Mouse (Mus musculus) thymus, adult 18-20 months (tissue): ENCODE data around the gene Acot4.
"Not testable (repeated sequence)": the region's sequence is repeated elsewhere in the genome, so short reads cannot be mapped to it uniquely, and the experiment has no call there.

Experiments used
- DNase-seq, 2 experiments: peaks; one replicate each; pipeline ENCODE4 v3.0.0; 2022; ENCODE audit warnings: mixed read lengths in 2 of 2

The Acot4 gene

DNA sequence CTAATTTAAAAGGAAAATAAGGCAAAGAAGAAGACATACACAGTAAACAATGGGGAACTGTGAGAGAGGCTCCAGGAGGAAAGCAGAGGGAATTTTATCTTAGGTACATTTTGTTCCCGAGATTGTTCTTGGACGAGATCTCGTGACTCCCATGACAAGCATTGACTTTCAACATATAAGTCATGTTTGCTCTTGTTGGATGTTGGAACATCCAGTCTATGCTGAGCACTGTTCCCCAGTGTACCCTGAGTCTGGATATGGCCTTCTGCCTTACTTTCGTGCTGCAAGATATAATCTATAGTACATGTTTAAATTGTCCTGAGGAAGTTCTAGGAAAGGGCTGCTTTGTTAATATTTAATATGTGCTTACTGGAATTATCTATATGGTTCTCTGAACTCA is 46.4 kb downstream of the Acot4 start:
- no peak for DNase-seq

DNA sequence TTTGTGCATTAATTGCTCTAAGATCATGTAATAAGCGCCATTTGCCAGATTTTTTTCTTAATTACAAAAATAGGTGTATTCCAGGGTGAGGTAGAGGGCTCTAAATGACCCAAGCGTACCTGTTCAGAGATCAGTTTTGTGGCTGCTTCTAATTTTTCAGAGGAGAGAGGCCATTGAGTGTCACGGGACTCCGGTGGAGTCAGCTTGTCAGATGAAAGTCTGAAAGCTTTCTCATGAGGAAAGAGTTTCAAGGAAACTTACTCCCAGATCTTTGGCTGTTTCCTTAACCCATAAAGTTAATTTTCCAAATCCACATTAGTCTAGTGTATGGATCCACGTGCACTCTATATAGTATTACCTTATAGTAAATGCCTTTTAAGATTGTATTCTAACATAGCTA is 56.5 kb downstream of the Acot4 start:
- not testable (repeated sequence) for DNase-seq
